Mouse (Mus musculus) liver, embryonic 11.5 days (tissue): ENCODE data around the gene Pth. TPM values are rescaled to one million over a fixed set of nuclear protein-coding genes. Genes with fewer than 3 reads are reported as not detected.

ENCODE experiments used
- ATAC-seq: fragments of 200-750 bp; cut with Nextera tagmentation; replicated peaks from 2 replicates; pipeline ENCODE4 v1.8.0; 2017; ENCODE audit warnings: moderate number of reproducible peaks, mild to moderate bottlenecking, moderate TSS enrichment, moderate library complexity; ENCODE audit not compliant: low FRiP score
- DNase-seq: peaks from one replicate; pipeline ENCODE4 v3.0.0-alpha.2; 2017; ENCODE audit warnings: low spot score
- H3K27ac ChIP-seq: fragments of 300-500 bp; sonication (generic); 2 replicates; pipeline ENCODE4 v1.5.1; 2014; ENCODE audit warnings: mild to moderate bottlenecking, low read depth, low read length, control low read depth
- H3K27me3 ChIP-seq: fragments of 300-500 bp; sonication (generic); replicated peaks from 2 replicates; pipeline ENCODE4 v1.6.1; 2014; ENCODE audit warnings: low read length, mixed read lengths; ENCODE audit not compliant: control insufficient read depth, insufficient read depth
- H3K36me3 ChIP-seq: fragments of 300-500 bp; sonication (generic); 2 replicates; pipeline ENCODE4 v1.6.1; 2014; ENCODE audit warnings: mild to moderate bottlenecking, low read length, moderate library complexity, mixed read lengths; ENCODE audit not compliant: control insufficient read depth, insufficient read depth
- H3K4me1 ChIP-seq: fragments of 300-500 bp; sonication (generic); replicated peaks from 2 replicates; pipeline ENCODE4 v1.6.1; 2014; ENCODE audit warnings: low read length, mixed read lengths; ENCODE audit not compliant: control insufficient read depth, insufficient read depth
- H3K4me2 ChIP-seq: fragments of 300-500 bp; sonication (generic); 2 replicates; pipeline ENCODE4 v1.6.1; 2014; ENCODE audit warnings: mild to moderate bottlenecking, control low read depth, moderate library complexity
- H3K4me3 ChIP-seq: fragments of 300-500 bp; sonication (generic); 2 replicates; pipeline ENCODE4 v1.5.1; 2014; ENCODE audit warnings: low read depth, low read length, control low read depth
- H3K9ac ChIP-seq: fragments of 300-500 bp; sonication (generic); 2 replicates; pipeline ENCODE4 v1.6.1; 2014; ENCODE audit warnings: low read depth, low read length, control low read depth
- H3K9me3 ChIP-seq: fragments of 300-500 bp; sonication (generic); 2 replicates; pipeline ENCODE4 v1.6.1; 2016; ENCODE audit warnings: low read length, inconsistent platforms, mixed read lengths; ENCODE audit not compliant: control insufficient read depth
- WGBS: fragments of 180-500 bp; shearing (Covaris S2); extraction: QIAGEN DNeasy Blood & Tissue Kit; methylation state at CpG from one replicate; pipeline ENCODE4 v1.1.7; 2014; 5-methylcytosine and 5-hydroxymethylcytosine counted together
- polyA plus RNA-seq: library from polyadenylated mRNA; unstranded; fragments of >200 nt; fragmentation: Nextera tagmentation; extraction: Ambion mirVana; gene quantifications from 2 replicates; pipeline ENCODE4 v1.2.1, GENCODE M21; 2014

Gene Pth
- polyA plus RNA-seq, 1 experiment from 2014 or later = not detected

GRCm38 (mm10) chr7:113367440-113367839 lies 20.9 kb downstream of the Pth start:
- WGBS = 55% methylated on average over 4 of the region's 4 CpGs

GRCm38 (mm10) chr7:113349089-113349488 lies 39.3 kb downstream of the Pth start:
- H3K4me2 ChIP-seq = no peak overlapping the region
- no peaks in the 10 kb centered on the region for H3K36me3 ChIP-seq
- H3K4me3 ChIP-seq = no peak overlapping the region
- no peaks in the 10 kb centered on the region for H3K9me3 ChIP-seq
- ATAC-seq = peak; percentile 89
- no peak overlapping the region for H3K27ac ChIP-seq
- H3K4me1 ChIP-seq = peaks cover 2% of the 10 kb centered on the region; the same call in 1 of the 2 replicates
- WGBS = 40% methylated on average over 1 of the region's 1 CpGs
- H3K27me3 ChIP-seq = no peaks in the 10 kb centered on the region
- DNase-seq = no peak
- no peak overlapping the region for H3K9ac ChIP-seq

More at GRCm38 (mm10) chr7:113367440-113367839, 20.9 kb downstream of the Pth start:
- Histone ChIP-seq H3K9ac (no peak overlapping the region), H3K27ac (no peak overlapping the region), H3K27me3 (no peaks in the 10 kb centered on the region), H3K36me3 (no peaks in the 10 kb centered on the region), H3K9me3 (no peaks in the 10 kb centered on the region), H3K4me1 (peaks cover 10% of the 10 kb centered on the region), H3K4me3 (no peak overlapping the region), H3K4me2 (peak overlapping the region; percentile 93)
- ATAC-seq (peak; percentile 34; the same call in 1 of the 2 replicates), DNase-seq (no peak)

DNA sequence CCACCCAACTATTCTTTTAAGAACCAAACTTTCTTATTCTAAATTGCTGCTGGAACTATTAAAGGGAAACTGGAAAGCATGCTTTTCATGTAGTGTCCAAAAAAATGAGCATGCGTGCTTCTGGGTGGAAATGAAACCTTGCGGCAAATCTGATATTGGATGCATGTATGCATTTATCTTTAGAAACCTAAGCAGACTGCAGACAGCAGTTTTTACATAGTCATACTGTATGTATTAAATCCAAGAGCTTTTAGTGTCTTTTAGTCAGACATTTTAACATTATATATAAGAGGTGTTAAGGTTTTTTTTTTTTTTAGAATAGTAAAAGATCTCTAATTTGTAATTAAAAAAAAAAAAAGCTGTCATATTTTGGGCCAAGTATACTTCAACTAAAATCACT lies 40.7 kb downstream of the Pth start:
- H3K36me3 ChIP-seq = no peaks in the 10 kb centered on the region
- peaks cover 2% of the 10 kb centered on the region; the same call in 1 of the 2 replicates for H3K4me1 ChIP-seq
- no peaks in the 10 kb centered on the region for H3K9me3 ChIP-seq
- H3K4me3 ChIP-seq = no peak overlapping the region
- no peak overlapping the region for H3K27ac ChIP-seq
- ATAC-seq = no peak
- no peak overlapping the region for H3K4me2 ChIP-seq
- 91% methylated on average over 2 of the region's 2 CpGs for WGBS
- DNase-seq = no peak
- H3K27me3 ChIP-seq = no peaks in the 10 kb centered on the region
- no peak overlapping the region for H3K9ac ChIP-seq

GRCm38 (mm10) chr7:113347271-113347670 lies 41.1 kb downstream of the Pth start:
- DNase-seq (no peak), ATAC-seq (no peak)
- Histone ChIP-seq H3K9ac (no peak overlapping the region), H3K4me2 (no peak overlapping the region), H3K27me3 (no peaks in the 10 kb centered on the region), H3K27ac (no peak overlapping the region), H3K36me3 (no peaks in the 10 kb centered on the region), H3K4me1 (peaks cover 2% of the 10 kb centered on the region; the same call in 1 of the 2 replicates), H3K9me3 (no peaks in the 10 kb centered on the region), H3K4me3 (no peak overlapping the region)
- 49% methylated on average over 4 of the region's 4 CpGs for WGBS

Other genes starting within 250 kb of the Pth start
- 8.4 and 9.5 TPM in 2 replicates for gene Arntl, start 181.1 kb downstream of the Pth start, polyA plus RNA-seq
- gene Btbd10, start 19.2 kb downstream of the Pth start, polyA plus RNA-seq = 14.8 and 15.6 TPM in 2 replicates
- 45.2 and 51.0 TPM in 2 replicates for gene Far1, start 125.3 kb upstream of the Pth start, polyA plus RNA-seq